Mouse (Mus musculus) adrenal gland, adult 2 months (tissue): Measurements from ENCODE around the gene Fam133b. TPM values are rescaled to one million over a fixed set of nuclear protein-coding genes. Genes with fewer than 3 reads are reported as not detected.

ENCODE experiments used
- DNase-seq: peaks from one replicate; pipeline ENCODE4 v3.0.0; 2021
- long read RNA-seq: library from polyadenylated mRNA; stranded (forward); transcript quantifications from one replicate; pipeline ENCODE4 v2.0.0, GENCODE M21; 2021
- polyA plus RNA-seq: library from polyadenylated mRNA; depleted of rRNA; stranded (reverse); fragments of >200 nt; gene quantifications from 2 replicates; pipeline ENCODE4 v1.2.3, GENCODE M21; 2012; rRNA removed
- total RNA-seq, 2 experiments: library from RNA; stranded (reverse); gene quantifications; 2 replicates each; pipeline ENCODE4 v1.2.3; 2021

Fam133b gene
- total RNA-seq = 10 to 100 TPM; 26.7 to 31.9 TPM
- polyA plus RNA-seq = 2.9 and 3.5 TPM in 2 replicates
- long read RNA-seq, transcript Fam133b-201 (11 exons, 1,491 nt) = major isoform, 10 of 15 reads
- long read RNA-seq, partial matches to known transcripts = 0 of 15 reads
- long read RNA-seq, other reads (novel, unspliced or antisense) = 1 of 15 reads

GRCm38 (mm10) chr5:3543629-3544479, at the start of gene Fam133b:
Gene Fam133b (plus strand): TSS chr5:3543833.
- DNase-seq = peak; percentile 97

DNA sequence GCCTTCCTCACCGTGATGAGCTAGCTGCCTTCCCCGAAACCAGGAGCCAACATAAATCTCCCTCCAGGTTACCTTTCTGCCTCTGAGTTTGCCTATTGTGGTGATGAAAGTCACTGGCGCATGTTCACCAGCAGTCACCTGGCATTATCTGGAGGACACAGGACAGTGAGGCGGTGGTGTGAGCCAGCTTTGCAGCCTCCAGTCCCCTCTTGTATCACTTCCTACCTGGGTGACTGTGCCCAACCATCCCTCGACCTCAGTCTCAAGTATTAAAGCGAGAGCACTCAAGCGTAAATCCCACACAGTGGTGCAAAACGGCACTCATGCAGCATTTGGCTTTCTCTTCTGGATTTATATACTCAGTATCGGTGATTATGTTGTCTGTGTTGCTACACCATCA, 49.7 kb upstream of the Fam133b start:
- DNase-seq = no peak

DNA sequence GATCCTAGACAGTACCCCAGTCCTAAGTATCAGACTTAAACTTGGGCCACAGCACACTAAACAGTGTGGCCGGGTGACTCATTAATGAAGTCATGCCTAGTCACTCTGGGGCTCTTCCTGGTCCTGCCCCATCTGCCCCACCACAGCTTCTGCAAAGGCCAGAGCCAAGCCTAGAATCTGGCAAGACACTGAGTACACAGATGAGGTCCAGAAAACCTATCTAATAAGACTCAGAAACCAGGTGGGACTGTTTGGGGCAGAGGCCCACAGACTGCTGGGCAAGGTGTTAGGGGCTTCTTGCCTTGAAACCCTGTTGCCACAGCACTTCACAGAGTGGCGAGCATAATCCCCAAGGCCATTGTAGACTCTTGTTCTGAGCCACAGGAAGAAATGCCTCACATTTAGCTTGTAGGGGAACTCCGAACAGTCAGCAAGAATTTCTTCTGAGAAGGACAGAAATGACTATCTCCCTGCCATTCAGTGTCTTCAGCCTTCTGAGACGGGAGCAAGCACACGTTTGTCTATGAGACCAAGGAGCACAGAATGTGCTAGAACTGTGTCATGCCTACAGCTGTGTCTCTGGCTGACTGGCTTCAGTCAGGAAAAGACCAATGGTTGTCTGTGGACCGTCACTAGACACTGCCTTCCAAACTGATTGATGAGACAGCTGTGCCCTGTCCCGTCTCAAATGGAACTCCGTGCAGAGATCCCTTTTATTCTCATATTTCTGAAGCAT, 49.0 kb upstream of the Fam133b start:
- peak; percentile 29 for DNase-seq

- DNase-seq = no peak
These were observed 46.1 kb upstream of the Fam133b start for GRCm38 (mm10) chr5:3497505-3497925.

DNA sequence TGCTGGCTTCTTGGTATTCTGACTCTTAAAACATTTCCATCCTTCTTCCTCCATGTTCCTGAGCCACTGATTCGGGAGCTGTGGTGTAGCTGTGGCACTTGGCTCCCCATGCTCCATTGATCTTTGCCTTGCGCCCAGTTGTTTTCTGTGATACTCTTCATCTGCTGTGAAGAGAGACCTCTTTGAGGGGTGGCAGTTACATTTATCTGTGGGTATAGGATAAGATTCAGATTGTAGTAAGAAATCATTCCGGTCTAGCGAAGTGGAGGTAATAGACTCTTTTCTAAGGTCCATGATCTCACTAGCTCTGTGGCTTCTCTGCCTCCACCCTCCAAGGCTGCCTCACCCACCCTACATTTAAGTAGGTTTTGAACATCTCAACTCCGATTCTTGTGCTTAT, 43.3 kb upstream of the Fam133b start:
- DNase-seq = no peak

- no peak for DNase-seq
These were observed 42.6 kb upstream of the Fam133b start for GRCm38 (mm10) chr5:3500957-3501563.

DNA sequence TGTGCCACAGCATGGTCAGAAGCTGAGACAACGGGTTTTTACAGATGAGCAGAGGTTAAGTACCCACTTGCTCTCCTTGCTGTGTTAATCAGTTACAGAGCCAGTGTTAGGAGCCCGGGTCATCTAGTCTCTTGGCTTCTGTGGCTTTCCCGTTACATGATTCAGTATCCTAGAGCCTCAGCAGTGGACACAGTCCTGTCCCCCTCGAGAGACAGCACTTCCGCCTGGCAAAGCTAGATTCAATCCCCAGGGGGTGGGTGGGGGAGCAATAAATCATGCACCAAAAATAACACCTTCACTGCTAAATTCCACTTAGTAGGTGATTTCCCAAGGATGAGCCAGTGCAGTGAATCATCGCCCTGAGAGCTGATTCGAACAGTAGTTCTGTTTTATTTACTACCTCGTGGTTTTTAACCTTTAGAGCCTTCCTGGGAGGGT, 42.0 kb upstream of the Fam133b start:
- peak; percentile 75 for DNase-seq

- peak; percentile 71 for DNase-seq
These were observed 40.9 kb upstream of the Fam133b start for GRCm38 (mm10) chr5:3502610-3503350.

GRCm38 (mm10) chr5:3503373-3503772, 40.3 kb upstream of the Fam133b start:
- DNase-seq = no peak

DNA sequence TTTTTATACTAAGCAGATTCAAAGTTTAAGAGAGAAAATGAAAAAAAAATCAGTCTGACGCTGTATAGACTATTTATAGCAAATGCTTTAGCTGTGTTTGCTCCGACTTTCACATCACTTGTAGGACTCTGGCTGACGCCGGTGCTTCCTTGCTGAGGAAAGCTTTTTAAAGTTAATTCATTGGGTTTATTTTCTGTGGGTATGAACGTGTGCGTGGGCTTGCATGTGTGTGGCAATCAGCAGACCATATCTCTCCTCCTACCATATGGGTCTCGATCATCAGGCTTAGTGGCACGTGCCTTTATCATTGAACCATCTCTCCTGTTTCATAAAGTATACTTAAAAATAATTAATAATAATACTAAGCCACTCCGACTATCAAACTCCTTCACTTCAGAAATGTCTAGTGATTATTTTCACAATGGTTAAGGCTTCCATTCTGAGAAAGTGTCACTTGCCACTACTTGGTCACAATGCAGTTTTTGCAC, 39.8 kb upstream of the Fam133b start:
- no peak for DNase-seq

GRCm38 (mm10) chr5:3504453-3504852, 39.2 kb upstream of the Fam133b start:
- DNase-seq = no peak

- DNase-seq = no peak
These were observed 38.1 kb upstream of the Fam133b start for GRCm38 (mm10) chr5:3505553-3505952.

- DNase-seq = no peak
These were observed 34.9 kb upstream of the Fam133b start for GRCm38 (mm10) chr5:3508480-3509381.

- DNase-seq = no peak
These were observed 34.1 kb upstream of the Fam133b start for GRCm38 (mm10) chr5:3509503-3509902.

- DNase-seq = no peak
These were observed 32.4 kb upstream of the Fam133b start for GRCm38 (mm10) chr5:3511097-3511795.

DNA sequence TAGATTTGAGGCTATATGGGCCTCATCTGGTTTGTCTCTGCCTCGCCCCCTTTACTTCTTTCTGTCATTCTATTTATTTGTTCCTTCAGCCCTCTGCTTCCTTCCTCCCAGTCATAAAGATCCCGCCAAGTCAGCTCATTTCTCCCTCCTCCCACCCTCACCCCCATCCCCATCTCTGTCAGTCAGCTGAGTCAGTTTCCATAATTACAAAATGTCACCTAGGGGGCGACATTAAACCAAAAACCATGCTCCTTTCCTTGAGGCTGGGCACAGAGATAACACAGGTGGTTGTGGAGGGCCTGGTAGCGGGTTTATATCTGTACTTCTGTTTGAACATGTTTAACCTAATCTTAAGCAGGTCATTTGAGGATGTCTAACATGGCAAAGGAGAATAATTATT, 31.0 kb upstream of the Fam133b start:
- DNase-seq = no peak

DNA sequence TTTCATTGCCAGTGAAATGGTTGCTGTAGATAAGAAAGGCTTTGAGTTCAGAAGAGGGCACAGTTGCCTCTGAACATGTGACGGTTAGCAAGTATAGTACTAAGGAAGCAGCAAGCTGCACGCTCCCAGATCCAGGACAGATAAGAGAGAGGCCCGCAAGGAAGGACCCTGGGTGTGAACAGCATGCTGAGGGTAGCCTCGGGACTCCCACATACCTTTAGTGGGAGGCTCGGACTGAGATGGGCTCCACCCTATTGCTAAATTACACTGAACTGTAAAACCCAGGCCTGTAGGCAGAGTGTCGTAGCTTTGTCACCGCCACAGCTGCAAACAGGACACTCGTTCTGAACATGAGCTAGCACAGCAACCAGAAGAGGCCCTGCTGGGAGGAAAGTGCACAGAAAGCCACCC, 28.7 kb upstream of the Fam133b start:
- DNase-seq = no peak

GRCm38 (mm10) chr5:3515477-3515876, 28.2 kb upstream of the Fam133b start:
- DNase-seq = no peak

- peak; percentile 56 for DNase-seq
These were observed 27.1 kb upstream of the Fam133b start for GRCm38 (mm10) chr5:3516481-3517075.
